ENCODE assay signal across 8 mouse cellular contexts in genomic region chr14:101517341-101517740, GRCm38 (mm10).
DNase-seq lines count a peak whose midpoint lies in the region; ATAC-seq and TF ChIP-seq lines count a peak whose summit lies in the region.

No protein-coding gene starts in this region.

- H3K27me3 ChIP-seq in forebrain, postnatal 0 days (ENCODE audit: insufficient read depth, low read length) = no peaks in the 10 kb centered on the region
- H3K27me3 ChIP-seq in forebrain, embryonic 16.5 days (replicated peaks; ENCODE audit: control insufficient read depth, insufficient read depth, low read length) = no peaks in the 10 kb centered on the region
- H3K27me3 ChIP-seq in midbrain, postnatal 0 days (ENCODE audit: insufficient read depth, low read length) = no peaks in the 10 kb centered on the region
- no peaks in the 10 kb centered on the region; the same call in 1 of the 2 replicates for H3K27me3 ChIP-seq in midbrain, embryonic 16.5 days (ENCODE audit: control insufficient read depth, insufficient read depth, low read depth, low read length)
- H3K27me3 ChIP-seq in kidney, postnatal 0 days (ENCODE audit: insufficient read depth, low read length) = no peaks in the 10 kb centered on the region

- H3K9me3 ChIP-seq in forebrain, postnatal 0 days (ENCODE audit: low read length) = no peaks in the 10 kb centered on the region
- H3K9me3 ChIP-seq in forebrain, embryonic 16.5 days (ENCODE audit: control insufficient read depth, low read length) = no peaks in the 10 kb centered on the region
- no peaks in the 10 kb centered on the region for H3K9me3 ChIP-seq in midbrain, postnatal 0 days (ENCODE audit: low read length)
- no peaks in the 10 kb centered on the region for H3K9me3 ChIP-seq in midbrain, embryonic 16.5 days (replicated peaks; ENCODE audit: control insufficient read depth, low read length, poor library complexity, severe bottlenecking)
- H3K9me3 ChIP-seq in kidney, postnatal 0 days (replicated peaks; ENCODE audit: low read length) = no peaks in the 10 kb centered on the region

- no peak for DNase-seq in forebrain, postnatal 0 days
- DNase-seq in midbrain, postnatal 0 days (ENCODE audit: low spot score) = peak; percentile 61
- DNase-seq in brain, embryonic 14.5 days (ENCODE audit: low read depth) = peak; percentile 74
- DNase-seq in kidney, postnatal 0 days (ENCODE audit: low spot score) = peak; percentile 74
- no peak for DNase-seq in testis, postnatal 10 days (ENCODE audit: low spot score)

- no peak overlapping the region for H3K27ac ChIP-seq in forebrain, postnatal 0 days (ENCODE audit: low read depth, low read length)
- no peak overlapping the region for H3K27ac ChIP-seq in forebrain, embryonic 16.5 days (ENCODE audit: low read length)
- no peak overlapping the region for H3K27ac ChIP-seq in midbrain, postnatal 0 days (ENCODE audit: low read depth, low read length)
- H3K27ac ChIP-seq in midbrain, embryonic 16.5 days (ENCODE audit: low read length) = no peak overlapping the region
- H3K27ac ChIP-seq in kidney, postnatal 0 days = no peak overlapping the region

- TF ChIP-seq POLR2A in brain, embryonic 14.5 days (IDR thresholded peaks at IDR 0.05; ENCODE audit: borderline replicate concordance, extremely low read depth, insufficient read depth, insufficient read length, poor library complexity, severe bottlenecking) = no peak

- peak; percentile 69 for TF ChIP-seq CTCF in forebrain, postnatal 0 days (IDR thresholded peaks at IDR 0.05; ENCODE audit: low read depth)
- peak; percentile 87 for TF ChIP-seq CTCF in midbrain, postnatal 0 days (IDR thresholded peaks at IDR 0.05)
- 0 out of 2 replicates have a peak, but pooled peaks have one; percentile 13 for TF ChIP-seq CTCF in brain, embryonic 14.5 days (IDR thresholded peaks at IDR 0.05; ENCODE audit: borderline replicate concordance, extremely low read depth, insufficient read depth, insufficient read length)
- TF ChIP-seq CTCF in kidney, postnatal 0 days (IDR thresholded peaks at IDR 0.05; ENCODE audit: low read depth) = peak; percentile 86

- no peak overlapping the region for H3K9ac ChIP-seq in forebrain, postnatal 0 days
- H3K9ac ChIP-seq in forebrain, embryonic 16.5 days (replicated peaks; ENCODE audit: low read depth, low read length) = no peak overlapping the region
- H3K9ac ChIP-seq in midbrain, postnatal 0 days (replicated peaks; ENCODE audit: low read length, poor library complexity, severe bottlenecking) = no peak overlapping the region
- no peak overlapping the region for H3K9ac ChIP-seq in midbrain, embryonic 16.5 days (ENCODE audit: low read depth, low read length)
- H3K9ac ChIP-seq in kidney, postnatal 0 days (ENCODE audit: low read depth, low read length) = no peak overlapping the region

- H3K4me2 ChIP-seq in forebrain, postnatal 0 days (ENCODE audit: low read depth) = no peak overlapping the region
- no peak overlapping the region for H3K4me2 ChIP-seq in forebrain, embryonic 16.5 days (ENCODE audit: low read length)
- no peak overlapping the region for H3K4me2 ChIP-seq in midbrain, postnatal 0 days (ENCODE audit: low read depth, low read length, poor library complexity, severe bottlenecking)
- no peak overlapping the region for H3K4me2 ChIP-seq in midbrain, embryonic 16.5 days (ENCODE audit: low read length)
- no peak overlapping the region for H3K4me2 ChIP-seq in kidney, postnatal 0 days (ENCODE audit: low read length)

- 26% methylated on average over 5 of the region's 5 CpGs for WGBS in forebrain, postnatal 0 days
- 26% methylated on average over 5 of the region's 5 CpGs for WGBS in forebrain, embryonic 16.5 days
- WGBS in midbrain, postnatal 0 days = 29% methylated on average over 5 of the region's 5 CpGs
- 26% methylated on average over 5 of the region's 5 CpGs for WGBS in midbrain, embryonic 16.5 days
- 20% methylated on average over 5 of the region's 5 CpGs for WGBS in kidney, postnatal 0 days

- no peak overlapping the region for H3K4me3 ChIP-seq in forebrain, postnatal 0 days (ENCODE audit: low read depth, low read length)
- H3K4me3 ChIP-seq in forebrain, embryonic 16.5 days (replicated peaks; ENCODE audit: low read length) = no peak overlapping the region
- no peak overlapping the region for H3K4me3 ChIP-seq in midbrain, postnatal 0 days (ENCODE audit: low read depth, low read length)
- no peak overlapping the region for H3K4me3 ChIP-seq in midbrain, embryonic 16.5 days (ENCODE audit: low read depth, low read length)
- no peak overlapping the region for H3K4me3 ChIP-seq in kidney, postnatal 0 days (replicated peaks; ENCODE audit: low read depth, low read length)

- no peaks in the 10 kb centered on the region for H3K4me1 ChIP-seq in forebrain, postnatal 0 days (ENCODE audit: insufficient read depth)
- peaks cover 4% of the 10 kb centered on the region; the same call in 1 of the 2 replicates for H3K4me1 ChIP-seq in forebrain, embryonic 16.5 days (replicated peaks; ENCODE audit: control insufficient read depth, insufficient read depth, low read length)
- no peaks in the 10 kb centered on the region for H3K4me1 ChIP-seq in midbrain, postnatal 0 days (ENCODE audit: insufficient read depth, low read length)
- no peaks in the 10 kb centered on the region; the same call in 1 of the 2 replicates for H3K4me1 ChIP-seq in midbrain, embryonic 16.5 days (ENCODE audit: control insufficient read depth, insufficient read depth, low read length)
- 0 out of 2 replicates have a peak, but pooled peaks cover 1% of the 10 kb centered on the region for H3K4me1 ChIP-seq in kidney, postnatal 0 days (replicated peaks; ENCODE audit: insufficient read depth, low read length)

- ATAC-seq in forebrain, postnatal 0 days = no peak
- ATAC-seq in forebrain, embryonic 16.5 days = no peak
- ATAC-seq in midbrain, postnatal 0 days (ENCODE audit: low FRiP score) = 0 out of 2 replicates have a peak, but pooled peaks have one; percentile 43
- no peak for ATAC-seq in midbrain, embryonic 16.5 days
- no peak for ATAC-seq in kidney, postnatal 0 days (replicated peaks; ENCODE audit: low FRiP score, low read depth)
- ATAC-seq in frontal cortex, adult (ENCODE audit: low TSS enrichment) = no peak

- H3K36me3 ChIP-seq in forebrain, postnatal 0 days (ENCODE audit: insufficient read depth) = no peaks in the 10 kb centered on the region
- H3K36me3 ChIP-seq in forebrain, embryonic 16.5 days (ENCODE audit: control insufficient read depth, insufficient read depth) = no peaks in the 10 kb centered on the region
- H3K36me3 ChIP-seq in midbrain, postnatal 0 days (ENCODE audit: insufficient read depth, low read length) = no peaks in the 10 kb centered on the region
- no peaks in the 10 kb centered on the region for H3K36me3 ChIP-seq in midbrain, embryonic 16.5 days (ENCODE audit: control insufficient read depth, insufficient read depth, low read length)
- H3K36me3 ChIP-seq in kidney, postnatal 0 days (ENCODE audit: insufficient read depth, low read length) = no peaks in the 10 kb centered on the region

Comparison
In these comparisons a context has a peak if more than half of its experiments do, and no peak if none do; other contexts are left out.
1. DNase-seq: peak in midbrain, postnatal 0 days (single experiment), brain, embryonic 14.5 days (single experiment) and kidney, postnatal 0 days (single experiment); none in forebrain, postnatal 0 days (single experiment) and testis, postnatal 10 days (single experiment).
2. CTCF ChIP-seq: peak in every context shown above with its lines; median percentile 87 in midbrain, postnatal 0 days; 86 in kidney, postnatal 0 days; 69 in forebrain, postnatal 0 days; 13 in brain, embryonic 14.5 days.